Mouse (Mus musculus) thymus, adult 2 months (tissue): ENCODE measurements around the gene Tbx21. TPM values are rescaled to one million over a fixed set of nuclear protein-coding genes. Genes with fewer than 3 reads are reported as not detected.

Source experiments
- DNase-seq: peaks from one replicate; pipeline ENCODE4 v3.0.0; 2021
- H3K27ac ChIP-seq: fragments of 200-500 bp; 2 replicates; pipeline ENCODE4 v1.5.1; 2012; ENCODE audit warnings: low read length, control low read depth; ENCODE audit not compliant: control insufficient read depth, insufficient read depth
- H3K27me3 ChIP-seq: fragments of 200-500 bp; 2 replicates; pipeline ENCODE4 v1.6.1; 2012; ENCODE audit warnings: mild to moderate bottlenecking, low read length, moderate library complexity, mixed read lengths; ENCODE audit not compliant: control insufficient read depth, insufficient read depth
- H3K36me3 ChIP-seq: fragments of 200-500 bp; 2 replicates; pipeline ENCODE4 v1.6.1; 2012; ENCODE audit warnings: mild to moderate bottlenecking, low read length, moderate library complexity; ENCODE audit not compliant: control insufficient read depth, insufficient read depth
- H3K4me1 ChIP-seq: fragments of 200-500 bp; replicated peaks from 2 replicates; pipeline ENCODE4 v1.6.1; 2012; ENCODE audit warnings: low read length; ENCODE audit not compliant: control insufficient read depth, insufficient read depth
- H3K4me3 ChIP-seq: fragments of 200-500 bp; 2 replicates; pipeline ENCODE4 v1.5.1; 2012; ENCODE audit warnings: mild to moderate bottlenecking, low read length, control low read depth, moderate library complexity; ENCODE audit not compliant: control insufficient read depth, insufficient read depth
- CTCF ChIP-seq: fragments of 200-500 bp; IDR thresholded peaks from 2 replicates; pipeline ENCODE4 v1.5.1; 2012; ENCODE audit warnings: mild to moderate bottlenecking, control low read depth, low read length, moderate library complexity, borderline replicate concordance; ENCODE audit not compliant: control insufficient read depth, poor library complexity, insufficient read depth; ENCODE audit errors: extremely low read depth
- POLR2A ChIP-seq: fragments of 200-500 bp; IDR thresholded peaks from 2 replicates; pipeline ENCODE4 v1.6.1; 2012; ENCODE audit warnings: mild to moderate bottlenecking, low read length, control low read depth, moderate library complexity; ENCODE audit not compliant: control insufficient read depth, poor library complexity, insufficient read depth; ENCODE audit errors: extremely low read depth
- WGBS: fragments of 180-500 bp; shearing (Covaris S2); methylation state at CpG from one replicate; pipeline ENCODE4 v1.1.7; 2018; 5-methylcytosine and 5-hydroxymethylcytosine counted together
- polyA plus RNA-seq: library from polyadenylated mRNA; depleted of rRNA; stranded (reverse); fragments of >200 nt; gene quantifications from 2 replicates; pipeline ENCODE4 v1.2.3, GENCODE M21; 2012

The Tbx21 gene
- polyA plus RNA-seq, 1 experiment: 4.0 TPM

DNA sequence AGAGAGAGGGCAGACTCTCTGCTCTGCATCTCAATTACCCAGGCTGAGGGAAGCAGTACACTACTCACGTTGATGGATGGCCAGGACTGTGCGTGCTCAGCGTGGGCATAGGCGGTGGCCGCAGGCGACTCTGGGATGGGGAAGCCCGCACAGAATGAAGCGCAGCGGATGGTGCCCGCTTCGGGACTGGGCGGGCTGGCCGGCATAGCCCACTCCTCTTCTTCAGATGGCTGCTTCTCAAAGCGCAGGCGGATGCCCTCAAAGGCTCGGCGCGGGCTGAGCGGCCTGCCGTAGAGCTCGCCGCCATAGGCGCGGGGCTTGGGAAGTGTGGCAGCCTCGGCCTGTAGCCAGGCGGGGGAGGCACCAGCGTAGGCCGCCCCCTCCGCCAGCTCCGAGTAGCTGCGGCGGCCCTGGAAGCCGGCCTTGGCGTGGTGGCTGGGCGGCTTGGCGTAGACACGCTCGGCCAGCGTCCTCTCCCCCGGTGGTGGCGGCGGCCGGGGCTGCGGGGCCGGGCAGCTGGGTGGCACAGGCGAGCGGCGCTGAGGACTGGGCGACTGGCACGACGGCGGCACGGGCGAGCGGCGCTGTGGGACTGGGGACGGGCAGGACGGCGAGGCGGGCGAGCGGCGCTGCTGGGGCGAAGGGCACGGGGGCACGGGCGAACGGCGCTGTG lies 23.6 kb upstream of the Tbx21 start:
- 98% methylated on average over 69 of the region's 69 CpGs for WGBS

DNA sequence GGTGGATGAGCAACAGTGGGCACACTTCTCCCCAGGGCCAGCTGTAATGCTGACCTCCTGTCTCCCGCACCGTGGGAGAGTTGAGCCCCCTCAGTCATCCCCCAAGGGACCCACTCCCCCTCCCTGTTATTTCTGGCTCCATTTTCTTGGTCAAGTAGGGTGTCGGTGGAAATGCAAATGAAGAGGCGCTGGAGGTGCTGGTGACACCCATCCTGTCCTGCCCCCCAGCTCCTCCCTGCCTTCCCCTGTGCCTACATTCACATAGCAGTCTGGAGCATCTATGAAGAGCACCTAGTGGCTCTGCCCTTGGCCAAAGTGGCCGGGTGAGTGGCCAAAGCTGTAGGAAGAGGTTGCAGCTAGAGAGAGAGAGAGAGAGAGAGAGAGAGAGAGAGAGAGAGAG lies 18.1 kb upstream of the Tbx21 start:
- no peak for DNase-seq
- Histone ChIP-seq H3K36me3 (no peaks in the 10 kb centered on the region), H3K4me3 (no peak overlapping the region), H3K4me1 (peaks cover 15% of the 10 kb centered on the region; the same call in 1 of the 2 replicates), H3K27me3 (no peaks in the 10 kb centered on the region), H3K27ac (no peak overlapping the region)
- no peak for TF ChIP-seq CTCF
- TF ChIP-seq POLR2A: no peak
- 84% methylated on average over 5 of the region's 5 CpGs for WGBS

More for the DNA sequence above, 23.6 kb upstream of the Tbx21 start:
- Histone ChIP-seq H3K4me3 (no peak overlapping the region), H3K27ac (no peak overlapping the region), H3K36me3 (no peaks in the 10 kb centered on the region), H3K27me3 (no peaks in the 10 kb centered on the region), H3K4me1 (peaks cover 35% of the 10 kb centered on the region)
- TF ChIP-seq POLR2A: no peak
- no peak for TF ChIP-seq CTCF
- DNase-seq: no peak

DNA sequence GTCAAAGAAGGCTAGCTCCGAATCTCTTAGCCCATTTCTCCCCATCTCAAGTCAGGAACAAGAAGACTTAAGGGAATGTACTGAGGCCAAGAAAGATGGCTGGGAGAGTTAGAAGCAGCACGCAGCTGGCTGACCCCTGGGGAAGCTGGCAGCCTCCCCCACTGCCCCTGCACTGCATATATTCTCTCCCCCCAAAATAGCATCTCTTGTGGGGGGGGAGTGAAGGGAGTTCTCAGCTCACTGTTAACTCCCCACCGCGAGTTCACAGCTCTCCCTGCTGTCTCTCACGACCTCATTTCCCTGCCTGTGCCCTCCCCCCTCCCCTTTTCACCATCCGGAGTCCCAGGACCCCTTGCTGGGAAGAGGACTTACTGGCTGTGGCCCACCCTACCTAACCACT lies 17.1 kb upstream of the Tbx21 start:
- H3K27ac ChIP-seq: no peak overlapping the region
- DNase-seq: no peak
- H3K27me3 ChIP-seq: no peaks in the 10 kb centered on the region
- no peaks in the 10 kb centered on the region for H3K36me3 ChIP-seq
- H3K4me3 ChIP-seq: no peak overlapping the region
- WGBS: 74% methylated on average over 6 of the region's 6 CpGs
- H3K4me1 ChIP-seq: peaks cover 21% of the 10 kb centered on the region
- TF ChIP-seq POLR2A (no peak), CTCF (no peak)

GRCm38 (mm10) chr11:97131683-97132082 lies 16.6 kb upstream of the Tbx21 start:
- 84% methylated on average over 2 of the region's 2 CpGs for WGBS
- no peak overlapping the region for H3K27ac ChIP-seq
- H3K4me3 ChIP-seq: no peak overlapping the region
- H3K27me3 ChIP-seq: no peaks in the 10 kb centered on the region
- no peak for DNase-seq
- TF ChIP-seq POLR2A (no peak), CTCF (no peak)
- peaks cover 23% of the 10 kb centered on the region for H3K4me1 ChIP-seq
- H3K36me3 ChIP-seq: no peaks in the 10 kb centered on the region

DNA sequence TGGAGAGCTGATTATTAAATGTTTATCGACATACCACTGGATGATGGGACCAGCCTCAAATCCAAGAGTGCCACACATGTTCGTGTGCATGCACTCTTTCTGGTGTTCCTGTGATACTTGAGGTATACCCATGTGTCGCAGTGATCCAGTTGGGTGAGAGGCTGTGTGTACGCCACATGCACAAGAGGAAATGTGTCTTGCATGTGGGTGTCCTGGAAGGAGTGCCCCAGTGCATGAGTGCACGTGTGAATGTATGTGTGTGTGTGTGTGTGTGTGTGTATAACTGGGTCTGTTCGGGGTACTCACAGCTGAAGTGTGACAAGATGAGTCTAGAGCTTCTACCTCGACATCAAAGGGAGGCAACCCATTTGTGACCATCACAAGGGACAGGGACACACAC lies 15.2 kb upstream of the Tbx21 start:
- TF ChIP-seq POLR2A: no peak
- no peak for TF ChIP-seq CTCF
- 83% methylated on average over 7 of the region's 7 CpGs for WGBS
- H3K27me3 ChIP-seq: no peaks in the 10 kb centered on the region
- peaks cover 24% of the 10 kb centered on the region for H3K4me1 ChIP-seq
- H3K27ac ChIP-seq: no peak overlapping the region
- H3K4me3 ChIP-seq: no peak overlapping the region
- DNase-seq: no peak
- no peaks in the 10 kb centered on the region for H3K36me3 ChIP-seq

DNA sequence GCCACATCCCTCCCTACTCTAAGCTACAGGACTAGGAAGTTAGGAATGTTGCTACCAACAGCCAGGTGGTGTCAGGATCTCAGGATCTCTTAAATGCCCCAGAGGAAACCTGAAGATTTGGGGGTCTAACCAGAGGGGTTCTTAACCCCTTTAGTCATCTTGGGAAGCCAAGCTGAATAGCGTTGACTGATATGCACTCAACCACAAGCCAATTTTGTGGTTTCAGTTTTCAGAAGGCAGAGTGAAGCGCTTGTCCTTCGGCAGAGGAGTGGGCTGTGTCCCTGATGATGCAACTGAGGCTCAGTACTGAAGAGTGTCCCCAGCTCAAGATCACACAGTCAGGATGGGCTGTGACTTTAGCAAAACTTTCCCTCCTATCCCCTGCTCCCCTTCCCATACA lies 13.8 kb upstream of the Tbx21 start:
- no peak for TF ChIP-seq CTCF
- no peak for TF ChIP-seq POLR2A
- 13% methylated on average over 3 of the region's 3 CpGs for whole genome bisulfite sequencing
- DNase-seq: no peak
- H3K27me3 ChIP-seq: no peaks in the 10 kb centered on the region
- H3K4me3 ChIP-seq: no peak overlapping the region
- peaks cover 24% of the 10 kb centered on the region for H3K4me1 ChIP-seq
- H3K27ac ChIP-seq: no peak overlapping the region
- H3K36me3 ChIP-seq: no peaks in the 10 kb centered on the region
